Mouse (Mus musculus) right cerebral cortex, postnatal 10 days (tissue): ENCODE measurements around the gene Gnptg.
A peak's percentile ranks its signal among the peaks of the same experiment; 100 is the strongest.
"Not testable (repeated sequence)": the region's sequence is repeated elsewhere in the genome, so short reads cannot be mapped to it uniquely, and the experiment has no call there.

Experiments used
- DNase-seq, 2 experiments: peaks; one replicate each; pipeline ENCODE4 v3.0.0; 2021; ENCODE audit warnings: low spot score in 2 of 2

Gene Gnptg

GRCm38 (mm10) chr17:25243131-25243780 is 3.3 kb upstream of the Gnptg start:
- DNase-seq = no peak

DNA sequence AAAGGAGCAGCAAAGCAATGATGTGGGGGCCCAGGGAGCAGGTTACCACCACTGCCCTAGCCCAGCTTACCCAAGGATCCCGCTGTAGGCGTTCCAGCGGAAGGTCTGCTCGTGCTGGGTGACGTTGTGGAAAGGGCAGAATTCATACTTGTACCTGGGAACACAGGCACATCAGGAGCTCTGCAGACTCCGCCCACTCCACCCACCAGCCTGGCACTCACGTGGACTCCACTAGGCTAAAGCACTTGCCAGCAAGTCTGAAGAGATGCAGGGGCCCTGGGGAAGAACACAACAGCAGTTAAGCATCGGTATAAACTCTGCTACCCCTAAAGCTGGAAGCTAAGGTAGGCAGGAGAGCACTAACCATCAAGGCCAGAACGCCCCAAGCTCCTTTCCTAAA is 4.3 kb downstream of the Gnptg start:
- no peak for DNase-seq

- DNase-seq = not testable (repeated sequence)
Observed at GRCm38 (mm10) chr17:25231621-25232020, 8.3 kb downstream of the Gnptg start.

DNA sequence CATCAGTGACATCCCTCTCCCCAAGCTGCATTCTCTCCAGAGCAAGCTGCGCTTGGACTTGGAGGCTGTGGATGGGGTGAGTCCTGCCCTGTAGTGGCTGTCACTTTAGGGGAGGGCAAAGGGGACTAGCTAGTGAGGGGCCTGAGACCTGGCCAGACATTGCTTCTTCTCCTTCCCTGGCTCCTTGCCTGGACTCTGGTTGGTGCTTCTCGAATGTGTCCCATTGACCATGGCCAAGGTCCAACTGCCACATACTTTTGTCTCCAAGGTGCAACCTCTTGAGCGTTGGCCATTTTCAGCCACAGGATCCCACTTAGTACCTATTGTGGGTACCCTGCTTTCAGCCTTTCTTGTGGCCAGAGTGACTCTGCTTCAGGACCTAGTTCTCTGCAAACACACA is 9.2 kb downstream of the Gnptg start:
- DNase-seq = no peak

DNA sequence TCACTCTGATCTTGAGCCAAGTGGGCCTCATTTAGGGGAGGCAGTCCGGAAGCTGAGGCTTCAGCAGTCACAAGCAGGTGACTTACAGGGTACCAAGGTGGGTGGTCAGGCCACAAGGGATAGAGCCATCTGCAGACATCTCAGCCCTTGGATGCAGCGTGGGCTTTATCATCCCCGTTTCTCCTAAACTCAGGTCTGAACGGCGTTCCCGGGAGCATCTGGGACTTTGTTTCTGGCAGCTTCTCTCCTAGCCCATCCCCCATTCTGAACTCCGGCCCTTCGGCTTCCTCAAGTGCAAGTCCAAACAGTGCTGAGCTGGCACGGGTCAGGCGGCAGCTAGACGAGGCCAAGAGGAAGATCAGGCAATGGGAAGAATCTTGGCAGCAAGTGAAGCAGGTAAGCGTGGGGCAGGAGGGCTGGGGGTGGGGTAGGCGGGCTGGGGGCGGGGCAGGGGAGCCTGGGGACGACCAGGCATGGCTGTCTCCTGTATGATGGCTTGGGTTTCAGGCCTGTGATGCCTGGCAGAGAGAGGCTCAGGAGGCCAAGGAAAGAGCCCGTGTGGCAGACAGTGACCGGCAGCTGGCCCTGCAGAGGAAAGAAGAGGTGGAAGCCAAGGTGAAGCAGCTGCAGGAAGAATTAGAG is 9.8 kb downstream of the Gnptg start:
- not testable (repeated sequence) for DNase-seq

DNA sequence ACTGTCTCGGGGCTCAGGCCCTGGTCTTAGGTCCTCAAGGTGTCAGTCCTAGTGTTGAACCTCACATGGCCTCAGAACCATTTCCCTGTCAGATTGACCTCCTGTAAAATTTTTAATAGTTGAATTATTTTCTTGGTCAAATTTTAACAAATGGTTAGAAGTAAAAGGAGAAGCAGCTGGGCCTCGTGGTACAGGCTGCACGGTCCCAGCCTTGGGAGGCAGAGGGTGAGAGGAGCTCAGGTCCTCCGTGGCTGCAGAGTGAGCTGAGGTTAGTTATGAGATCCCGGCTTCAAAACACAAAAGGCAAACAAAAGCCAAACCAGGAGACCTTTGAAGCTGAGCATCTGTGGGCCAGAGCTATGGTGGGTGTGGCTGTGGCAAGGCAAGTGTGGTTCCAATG is 11.9 kb downstream of the Gnptg start:
- DNase-seq = no peak

DNA sequence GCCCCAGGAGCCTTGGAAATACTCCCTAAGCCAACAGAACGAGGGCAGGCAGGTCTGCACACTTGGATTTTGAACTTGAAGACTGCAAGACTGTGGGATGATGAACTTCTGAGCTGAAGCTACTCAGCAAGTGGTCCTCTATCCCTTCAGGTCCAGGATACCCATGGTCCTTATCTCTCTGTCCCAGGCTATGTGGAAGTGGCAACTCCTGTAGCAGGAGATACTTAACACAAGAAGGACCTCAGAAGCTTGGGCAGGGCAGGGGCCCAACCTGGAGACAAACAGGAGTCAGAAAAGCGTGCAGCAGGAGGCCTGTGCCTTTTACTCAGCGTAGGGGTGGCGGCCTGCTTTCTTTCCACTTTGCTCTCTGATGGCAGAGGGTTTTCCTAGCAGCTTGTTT is 14.3 kb downstream of the Gnptg start:
- no peak for DNase-seq

DNA sequence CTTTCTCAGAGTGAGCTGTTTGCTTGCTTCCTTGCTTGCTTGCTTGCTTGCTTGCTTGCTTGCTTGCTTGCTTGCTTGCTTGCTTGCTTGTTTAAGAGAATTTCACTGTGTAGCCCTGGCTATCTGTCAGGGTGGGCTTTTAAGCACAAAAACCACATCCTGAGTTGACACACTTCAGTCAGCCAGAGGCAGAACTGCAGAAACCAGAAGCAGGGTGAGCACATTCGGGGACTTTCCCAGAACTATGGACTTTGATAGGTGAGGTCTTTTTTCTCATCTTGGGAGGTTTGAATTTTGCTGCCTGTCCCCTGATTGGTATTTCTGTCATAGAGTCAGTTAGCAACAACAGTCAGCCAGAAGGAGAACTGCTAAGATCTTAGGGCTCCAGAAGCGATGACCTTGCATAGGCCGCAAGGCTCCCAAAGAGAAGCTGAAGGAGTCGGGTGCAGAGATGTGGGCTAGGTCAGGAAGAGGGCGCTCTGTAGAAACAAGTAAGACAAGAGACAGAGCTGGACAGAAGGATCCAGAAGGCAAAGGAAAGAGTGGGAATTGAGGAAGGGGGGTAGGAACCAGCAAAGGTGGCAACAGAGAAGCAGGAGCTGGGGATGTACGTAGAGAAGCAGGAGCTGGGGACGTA is 15.2 kb downstream of the Gnptg start:
- no peak for DNase-seq

GRCm38 (mm10) chr17:25222951-25223601 is 16.8 kb downstream of the Gnptg start:
- DNase-seq = no peak

DNA sequence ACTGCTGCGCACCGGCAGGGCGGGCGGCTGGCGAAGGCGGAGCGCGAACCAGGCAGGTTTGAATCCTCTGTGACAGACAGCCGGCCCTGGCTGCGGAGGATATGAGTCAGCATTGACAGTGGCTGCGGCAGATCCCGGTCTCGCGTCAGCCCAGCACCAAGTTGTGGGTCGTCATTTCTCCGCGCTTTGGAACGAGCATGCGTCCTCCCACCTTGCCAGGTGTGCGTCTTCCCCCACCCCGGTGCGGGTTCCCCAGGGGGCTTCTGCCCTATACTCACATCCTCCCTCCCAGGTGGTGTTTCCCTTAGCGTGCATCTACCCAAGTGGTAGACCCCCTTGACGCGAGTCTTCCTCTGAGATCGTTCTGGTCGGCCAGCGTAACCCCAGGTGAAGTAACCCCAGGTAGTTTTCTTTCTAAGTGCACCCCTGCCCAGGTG is 17.4 kb downstream of the Gnptg start:
- DNase-seq = peak; percentile 50 to 65

GRCm38 (mm10) chr17:25221821-25222503 is 18.0 kb downstream of the Gnptg start:
- DNase-seq = peak; percentile 71 to 79

DNA sequence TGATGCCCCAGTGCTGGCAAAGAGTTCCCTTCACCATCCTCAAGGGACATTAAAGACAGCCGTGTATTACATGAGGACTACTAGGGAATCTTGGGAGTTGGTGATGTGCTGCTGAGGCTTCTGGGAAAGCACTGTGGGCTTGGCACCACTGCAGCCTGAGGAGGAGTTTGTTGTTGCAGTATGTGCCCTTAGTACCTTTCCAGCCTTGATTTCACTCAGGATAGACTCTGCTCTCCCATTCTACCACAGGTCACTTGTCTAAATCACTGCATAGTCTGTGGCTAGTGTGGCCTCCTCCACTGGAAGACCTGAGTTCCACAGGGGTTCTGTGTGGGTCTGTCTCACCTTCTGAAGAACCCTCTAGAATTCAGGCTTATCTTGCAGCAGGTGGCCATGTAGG is 19.2 kb downstream of the Gnptg start:
- DNase-seq = no peak

DNA sequence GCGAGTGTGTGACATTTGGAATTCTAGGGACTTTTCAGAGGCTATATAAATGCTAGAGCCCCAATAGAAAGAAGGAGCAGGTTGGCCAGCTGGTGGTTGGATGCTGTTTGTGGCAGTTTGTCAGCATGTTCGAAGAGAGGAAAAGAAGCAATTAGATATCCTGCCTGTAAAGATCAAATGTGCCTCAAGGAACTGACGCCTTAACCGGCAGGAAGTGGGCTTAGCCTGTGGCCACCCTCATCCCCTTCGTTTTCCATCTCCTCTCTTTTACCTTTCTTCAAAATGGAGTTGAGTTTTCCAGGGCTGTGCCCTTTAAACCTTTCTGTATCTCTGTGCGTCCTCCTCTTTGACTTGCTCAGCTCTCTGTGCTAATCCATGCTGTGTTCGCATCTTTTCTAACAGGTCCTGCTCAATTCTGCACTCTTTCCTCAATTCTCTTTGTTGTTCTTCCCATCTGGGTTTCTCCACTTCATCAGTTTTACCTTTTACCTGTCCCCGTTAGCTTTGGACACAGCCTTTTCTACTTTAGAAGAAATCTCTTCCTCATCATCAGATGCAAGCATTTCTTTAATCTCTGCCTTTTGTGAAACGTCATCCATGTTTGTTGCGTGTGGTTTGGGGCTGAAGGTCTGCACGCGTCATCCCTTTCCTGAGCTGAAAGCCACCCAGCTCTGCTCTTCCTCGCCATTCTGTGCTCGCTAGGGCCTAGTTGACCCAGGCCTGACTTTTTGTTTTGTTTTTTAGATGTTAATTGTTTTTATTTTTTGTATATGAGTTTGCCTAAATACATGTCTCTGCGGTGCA is 20.2 kb downstream of the Gnptg start:
- no peak for DNase-seq

DNA sequence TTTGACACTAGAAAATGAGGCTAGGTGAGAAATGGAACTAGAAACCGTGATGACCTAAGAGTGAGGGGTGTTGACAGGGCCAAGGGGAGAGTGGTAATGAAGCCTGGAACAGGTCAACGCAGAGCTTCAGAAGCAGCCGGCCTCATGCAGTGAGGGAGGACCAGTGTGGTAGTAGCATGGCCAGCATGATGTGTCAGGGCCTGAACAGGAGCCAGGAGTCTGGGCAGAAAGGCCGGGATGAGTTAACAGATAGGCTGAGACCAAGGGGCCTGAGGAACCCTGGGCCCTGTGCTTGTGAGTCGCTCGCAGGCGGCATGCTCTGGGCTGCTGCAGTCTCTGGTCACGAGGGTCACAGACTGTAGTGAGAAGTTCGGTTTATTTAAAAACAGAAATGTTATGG is 21.0 kb downstream of the Gnptg start:
- DNase-seq = no peak

DNA sequence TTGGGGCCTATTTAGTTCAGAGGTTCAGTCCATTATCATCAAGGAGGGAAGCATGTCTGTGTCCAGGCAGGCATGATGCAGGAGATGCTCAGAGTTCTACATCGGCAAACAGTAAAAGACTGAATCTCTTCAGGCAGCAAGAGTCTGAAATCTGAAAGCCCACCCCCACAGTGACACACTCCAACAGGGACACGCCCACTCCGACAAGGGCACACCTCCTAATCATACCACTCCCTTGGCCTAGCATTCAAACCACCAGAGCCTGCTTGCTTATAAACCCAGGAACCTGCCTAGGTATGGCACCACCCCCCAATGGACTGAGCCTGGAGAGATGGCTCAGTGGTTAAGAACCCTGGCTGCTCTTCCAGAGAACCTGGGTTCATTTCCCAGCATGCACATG is 24.5 kb downstream of the Gnptg start:
- DNase-seq = no peak

GRCm38 (mm10) chr17:25211705-25212104 is 28.2 kb downstream of the Gnptg start:
- DNase-seq = no peak

- no peak for DNase-seq
Observed at GRCm38 (mm10) chr17:25210680-25211466, 29.1 kb downstream of the Gnptg start.

GRCm38 (mm10) chr17:25210006-25210405 is 29.9 kb downstream of the Gnptg start:
- DNase-seq = no peak

- DNase-seq = no peak
Observed at GRCm38 (mm10) chr17:25202401-25202800, 37.5 kb downstream of the Gnptg start.

- no peak for DNase-seq
Observed at GRCm38 (mm10) chr17:25189091-25189490, 50.8 kb downstream of the Gnptg start.
